Mouse (Mus musculus) adrenal gland, postnatal 25 days (tissue): Measurements from ENCODE around the gene Zfp536. TPM values are rescaled to one million over a fixed set of nuclear protein-coding genes. Genes with fewer than 3 reads are reported as not detected.

Experiments used
- DNase-seq: peaks from one replicate; pipeline ENCODE4 v3.0.0; 2021; ENCODE audit warnings: mixed read lengths
- total RNA-seq: library from RNA; stranded (reverse); gene quantifications from 2 replicates; pipeline ENCODE4 v1.2.3, GENCODE M21; 2021

Gene Zfp536
- total RNA-seq, 1 experiment from 2014 or later: 9.9 TPM

DNA sequence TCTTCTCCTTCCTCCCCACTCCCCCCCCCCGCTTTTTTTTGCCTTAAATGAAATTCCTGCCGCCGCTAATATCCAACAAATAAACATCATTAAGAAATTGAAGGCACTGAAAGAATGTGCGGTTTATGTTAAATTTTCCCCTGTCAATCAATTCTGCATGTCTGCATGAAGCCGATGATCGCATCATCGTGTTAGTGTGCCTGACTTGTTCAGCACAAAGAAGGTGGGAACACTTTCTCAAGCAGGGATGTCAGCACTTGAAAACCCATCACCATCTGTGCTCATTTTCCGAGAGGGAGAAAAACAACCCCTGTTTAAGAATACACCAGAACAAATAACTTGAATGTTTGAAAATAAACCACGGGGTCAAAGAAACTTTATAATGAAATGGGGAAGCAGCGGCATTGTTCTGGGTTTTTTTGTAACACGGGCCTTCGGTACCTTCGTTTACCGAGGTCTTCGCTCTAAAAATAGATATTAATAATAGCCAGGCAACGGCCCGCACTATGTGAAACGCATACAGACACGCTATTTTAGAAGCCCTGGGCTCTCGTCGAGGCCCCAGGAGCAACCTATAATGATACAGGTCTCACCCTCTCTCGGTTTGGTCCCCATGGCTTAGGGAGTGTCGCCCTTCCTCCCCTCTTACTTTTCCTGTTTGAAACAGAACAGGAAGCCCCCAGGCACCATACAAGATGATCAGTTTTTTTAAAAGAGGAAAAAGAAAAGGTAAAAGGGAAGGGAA lies 83.7 kb downstream of the Zfp536 start:
- DNase-seq: no peak

DNA sequence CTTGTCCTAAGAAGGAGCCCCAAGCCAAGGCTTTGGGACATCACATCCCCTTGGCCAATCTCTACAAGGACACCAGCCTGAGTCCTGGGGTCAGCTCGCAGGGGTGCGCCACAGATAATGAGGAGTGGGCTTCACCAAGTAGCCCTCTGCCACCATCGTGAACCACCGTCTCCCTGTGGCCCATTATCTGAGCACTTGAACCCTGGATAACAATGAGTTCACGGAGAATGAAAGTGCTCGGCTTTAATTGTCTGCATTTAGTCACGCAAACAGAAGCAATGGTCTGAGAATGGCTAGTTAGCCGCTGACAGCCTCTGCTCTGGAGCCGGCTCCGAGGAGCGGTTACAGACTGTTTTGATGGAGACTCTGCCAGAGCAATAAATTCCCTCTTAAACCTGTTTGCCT lies 84.3 kb downstream of the Zfp536 start:
- no peak for DNase-seq

DNA sequence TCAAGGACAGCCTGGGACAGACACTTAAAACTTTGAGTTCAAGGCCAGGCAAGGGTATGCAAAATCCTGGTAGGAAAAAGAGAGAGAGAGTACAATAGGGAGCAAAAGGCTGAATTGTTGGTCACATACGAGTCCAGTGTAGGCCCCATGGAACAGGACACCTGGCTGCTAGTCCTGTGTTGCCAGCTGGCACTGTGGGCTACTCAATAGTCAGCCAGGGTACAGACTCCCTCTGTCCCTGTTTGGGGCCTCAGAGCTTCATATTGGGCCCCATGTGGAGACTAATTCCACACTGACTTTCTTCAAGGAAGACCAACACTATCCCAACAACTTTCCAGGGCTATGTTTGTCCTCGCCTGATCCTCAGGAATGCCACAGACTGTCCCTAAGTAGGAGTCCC lies 87.1 kb downstream of the Zfp536 start:
- DNase-seq: no peak

DNA sequence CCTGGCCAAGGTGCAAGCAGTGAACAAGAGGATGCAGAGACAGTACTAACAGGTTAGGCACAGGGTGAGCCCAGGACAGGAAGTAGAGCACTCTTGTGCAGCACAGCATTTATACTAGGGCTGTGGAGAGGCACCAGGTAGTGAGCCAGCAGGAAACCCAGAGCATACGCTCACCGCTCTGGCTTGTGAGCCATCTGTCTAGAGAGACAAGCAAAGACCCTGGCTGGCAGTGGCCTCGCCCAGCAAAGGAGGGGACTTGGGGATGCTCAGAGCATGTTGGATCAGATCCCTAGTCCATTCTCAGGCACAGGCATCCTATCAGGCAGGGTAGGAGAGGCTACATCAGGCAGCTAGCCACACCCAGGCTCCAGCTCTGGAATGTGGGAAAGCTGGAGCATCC lies 88.2 kb downstream of the Zfp536 start:
- DNase-seq: no peak

DNA sequence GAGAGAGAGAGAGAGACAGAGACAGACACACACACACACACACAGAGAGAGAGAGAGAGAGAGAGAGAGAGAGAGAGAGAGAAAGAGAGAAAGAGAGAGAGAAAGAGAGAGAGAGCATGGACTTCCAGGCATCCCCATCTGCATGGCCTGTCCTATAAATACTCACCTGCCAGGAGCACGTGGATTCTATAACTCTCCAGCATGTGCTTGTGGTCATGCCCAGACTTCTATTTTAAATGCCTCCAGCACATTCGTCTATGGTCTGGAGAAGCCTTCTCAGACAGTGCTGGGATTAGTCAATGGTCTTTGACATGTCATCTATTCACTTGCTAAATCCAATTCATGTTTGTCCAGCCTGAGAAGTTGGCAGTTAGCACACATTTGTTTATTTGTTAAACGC lies 92.1 kb downstream of the Zfp536 start:
- DNase-seq: no peak

DNA sequence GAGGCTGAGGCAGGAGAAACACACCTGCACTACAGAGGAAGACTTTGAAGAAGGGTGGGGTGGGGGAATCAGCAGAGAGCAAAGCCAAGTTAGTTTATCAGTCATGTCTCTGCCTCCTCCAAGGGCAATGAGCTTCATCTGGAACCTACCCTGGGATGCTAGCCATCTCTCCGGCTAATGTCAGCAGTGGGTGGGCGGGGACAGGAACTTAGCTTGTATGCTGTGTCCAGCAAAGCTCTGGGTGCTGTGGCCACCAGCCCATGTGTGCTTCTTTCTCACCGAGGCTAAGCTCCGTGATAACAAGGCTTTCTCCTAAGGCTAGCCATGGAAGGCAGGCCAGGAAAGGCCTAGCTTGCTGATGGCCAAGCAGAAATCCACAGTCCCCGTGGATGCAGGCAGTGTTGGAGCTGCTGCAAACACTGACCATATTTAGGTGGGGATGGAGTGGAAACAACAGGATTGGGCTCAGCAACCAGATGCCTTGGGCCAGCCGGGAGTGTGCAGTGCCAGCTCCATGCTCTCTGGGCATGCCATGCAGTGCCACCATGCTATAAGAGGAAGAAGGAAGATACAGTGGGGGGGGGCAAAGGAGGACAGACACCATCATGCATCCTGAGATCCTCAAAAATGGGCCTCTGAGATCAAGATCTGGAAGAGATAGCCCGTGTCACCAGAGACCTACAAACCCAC lies 109.6 kb downstream of the Zfp536 start:
- no peak for DNase-seq

DNA sequence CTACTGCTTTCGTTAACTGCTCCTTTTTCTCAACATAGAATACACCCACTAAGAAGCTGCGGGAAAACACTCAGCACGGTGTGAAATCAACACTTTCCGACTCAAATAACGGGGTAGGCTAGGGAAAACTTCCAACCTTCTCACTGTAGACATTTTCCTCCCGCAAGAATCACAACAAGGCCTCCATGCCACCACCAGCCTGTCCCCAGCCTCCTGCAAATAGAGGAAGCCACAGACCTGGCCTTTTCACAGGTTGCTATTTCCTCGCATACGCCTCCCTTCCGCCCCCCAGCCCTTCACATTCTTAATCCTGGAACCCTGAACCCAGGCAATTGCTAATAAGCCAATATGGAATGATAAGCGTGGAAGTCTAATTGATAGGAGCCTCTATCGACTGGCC lies 124.8 kb downstream of the Zfp536 start:
- DNase-seq: no peak

DNA sequence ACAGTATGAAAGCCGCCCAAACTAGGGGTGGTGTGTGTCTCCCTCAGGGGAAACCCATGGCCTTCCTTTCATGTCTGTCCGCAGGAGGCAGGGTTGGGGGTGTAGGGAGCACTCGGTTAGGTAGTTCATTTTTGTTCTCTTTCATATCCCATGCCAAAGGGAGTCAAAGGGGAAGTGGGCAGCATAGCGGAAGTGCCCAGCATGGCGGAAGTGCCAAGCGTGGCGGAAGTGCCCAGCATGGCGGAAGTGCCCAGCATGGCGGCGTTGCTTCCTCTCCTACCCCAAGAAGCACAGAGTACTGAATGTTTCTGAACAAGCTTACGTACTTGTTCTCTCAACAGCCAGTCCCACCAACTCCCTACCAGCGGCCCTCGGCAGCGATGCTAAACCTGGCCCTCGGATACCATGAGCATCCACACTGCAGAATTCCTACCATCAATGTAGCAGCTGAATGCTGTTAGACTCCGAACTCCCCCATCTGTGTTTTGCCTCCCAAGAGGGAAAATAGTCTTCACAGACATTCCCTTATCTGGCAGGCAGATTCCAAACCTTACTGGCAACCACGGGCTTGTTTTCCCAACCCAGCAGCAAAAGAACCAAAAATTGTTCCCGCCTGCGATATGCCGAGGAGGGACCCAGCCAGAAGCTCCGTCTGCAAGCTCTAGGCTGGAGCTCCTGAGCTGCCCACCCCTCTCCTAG lies 125.4 kb downstream of the Zfp536 start:
- DNase-seq: no peak

DNA sequence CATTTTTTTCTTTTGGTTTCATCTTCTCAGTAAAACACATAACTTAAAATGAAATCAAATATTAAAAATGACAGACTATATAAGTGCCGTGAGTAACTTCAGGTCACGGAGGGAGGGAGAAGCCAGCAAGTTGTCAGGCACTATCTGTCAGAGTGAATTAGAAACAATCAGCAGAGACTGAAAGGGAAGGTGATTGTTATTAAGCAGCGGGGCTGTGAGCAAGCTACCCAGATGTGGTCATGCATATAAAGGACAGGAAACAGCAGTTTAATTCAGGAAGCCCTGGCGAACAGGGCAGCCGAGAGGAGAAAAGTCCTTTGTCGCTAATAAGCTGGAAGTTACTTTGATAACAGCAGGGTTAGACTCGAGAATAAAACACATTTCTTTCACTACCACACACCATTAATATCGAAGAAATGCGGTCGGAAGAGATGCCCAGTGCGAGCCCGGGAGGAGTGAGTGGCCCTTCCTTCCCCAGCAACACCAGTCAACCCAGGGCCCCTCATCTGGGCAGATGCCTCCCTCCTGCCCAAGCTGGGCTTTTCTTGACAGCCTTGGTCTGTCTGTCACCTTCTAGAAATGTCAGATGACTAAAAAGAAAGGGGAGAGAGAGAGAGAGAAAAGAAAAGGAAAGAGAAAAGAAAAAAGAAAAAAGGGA lies 133.6 kb downstream of the Zfp536 start:
- DNase-seq: no peak

DNA sequence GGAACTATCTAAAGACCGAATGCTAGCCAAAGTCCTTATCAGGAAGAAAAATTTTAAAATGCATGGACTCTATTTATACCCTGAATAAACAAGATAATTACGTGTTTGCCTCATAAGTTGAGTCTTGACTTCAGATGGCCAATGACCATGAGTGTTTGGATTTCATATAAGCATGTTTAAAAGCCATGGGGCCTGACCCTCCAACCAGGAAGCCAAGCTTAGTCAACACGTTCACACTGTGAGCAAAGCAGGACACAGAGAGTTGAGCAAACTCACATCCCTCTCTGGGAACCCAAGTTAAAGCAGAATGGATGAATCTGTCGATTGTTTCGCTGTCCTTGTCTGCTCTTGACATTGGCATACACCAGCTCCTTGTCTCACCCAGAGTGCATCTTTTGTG lies 138.6 kb downstream of the Zfp536 start:
- DNase-seq: no peak

DNA sequence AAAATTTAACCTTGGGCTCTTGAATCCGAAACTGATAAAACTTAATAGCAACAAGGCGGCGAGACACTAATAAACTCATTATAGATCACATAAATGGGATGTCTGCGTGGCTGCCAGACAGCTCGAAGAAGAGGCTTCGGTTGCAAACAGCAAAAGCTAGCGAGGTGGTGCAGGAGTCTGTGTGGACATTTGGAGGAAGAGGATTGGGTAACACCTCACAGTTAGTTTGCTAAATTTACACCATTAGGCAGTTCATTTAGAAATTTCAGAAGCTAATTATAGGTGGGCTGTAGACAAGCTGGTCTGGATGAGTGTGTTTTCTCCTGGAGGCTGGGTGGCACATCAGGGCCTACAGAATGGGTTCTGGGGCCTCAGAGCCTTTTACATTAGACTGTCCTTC lies 143.0 kb downstream of the Zfp536 start:
- no peak for DNase-seq

DNA sequence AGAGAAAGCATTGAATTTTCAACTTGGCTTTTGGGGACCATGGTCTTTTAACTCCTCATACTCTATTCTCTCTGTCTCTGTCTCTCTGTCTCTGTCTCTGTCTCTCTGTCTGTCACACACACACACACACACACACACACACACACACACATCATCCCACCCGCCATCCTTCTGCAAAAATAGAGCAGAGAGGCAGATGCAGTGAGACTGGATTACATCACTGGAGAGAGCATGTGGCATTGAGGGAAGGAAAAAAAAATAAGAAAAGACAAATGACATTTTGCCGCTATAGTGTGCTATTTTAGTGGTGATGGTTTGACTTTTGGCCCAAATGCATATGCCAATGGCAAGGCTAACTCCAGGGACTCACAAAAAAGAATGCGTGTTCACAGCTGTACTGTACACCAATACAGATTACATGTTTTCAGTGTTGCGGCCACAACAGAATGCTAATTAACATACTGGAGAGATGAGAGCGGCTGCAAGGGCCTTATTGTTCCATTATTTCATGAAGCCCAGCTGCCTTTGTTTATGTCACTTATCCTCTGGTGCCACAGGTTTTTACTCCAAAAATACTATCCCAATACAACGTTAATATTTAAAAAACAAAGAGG lies 145.4 kb downstream of the Zfp536 start:
- DNase-seq: no peak

DNA sequence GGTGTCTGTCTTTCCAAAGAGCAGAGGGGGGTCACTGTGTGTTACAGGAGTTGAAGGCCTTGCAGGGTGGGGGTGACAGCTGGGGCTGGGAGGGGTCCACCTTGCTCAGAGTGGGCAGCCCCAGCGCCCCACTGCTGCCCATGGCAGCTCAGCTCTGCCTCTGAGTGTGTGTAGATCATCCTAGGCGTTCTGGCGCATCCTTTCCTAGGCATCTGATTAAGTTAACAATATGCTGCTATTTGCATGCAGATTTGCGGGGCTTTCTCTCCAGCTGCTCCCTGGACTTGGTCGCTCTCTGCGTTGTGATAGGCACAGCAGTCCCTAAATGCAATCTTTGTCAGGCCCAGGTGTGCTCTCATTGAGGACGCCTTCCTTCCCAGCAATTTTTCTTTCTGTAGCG lies 147.7 kb downstream of the Zfp536 start:
- no peak for DNase-seq

DNA sequence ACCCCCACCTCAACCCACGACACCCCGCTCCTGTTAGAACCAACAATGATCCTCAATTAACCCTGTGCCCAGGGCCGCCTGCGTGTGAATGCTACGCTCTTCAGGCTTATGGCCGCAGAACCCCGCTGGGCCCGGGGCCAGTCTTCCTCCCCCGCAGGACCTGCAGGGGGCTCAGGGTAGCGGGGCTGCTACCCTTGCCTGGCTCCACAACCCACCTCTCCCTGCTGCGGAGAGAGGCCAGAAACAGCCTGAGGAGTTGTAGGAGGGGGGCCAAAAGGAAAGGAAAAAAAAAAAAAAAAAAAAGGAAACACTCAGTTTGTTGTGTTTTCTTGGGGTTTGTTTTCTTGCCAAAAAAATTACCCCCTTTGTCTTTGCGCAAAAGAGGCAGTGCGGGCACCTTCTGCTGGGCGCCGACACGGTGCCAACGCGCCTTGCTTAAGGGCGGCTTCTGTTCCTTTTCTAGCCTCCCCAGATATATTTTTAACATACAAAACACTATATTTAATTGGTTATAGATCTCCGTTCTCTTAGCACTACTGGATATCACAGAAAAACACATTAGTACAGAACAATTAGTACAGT lies 148.6 kb downstream of the Zfp536 start:
- DNase-seq: peak; percentile 19

DNA sequence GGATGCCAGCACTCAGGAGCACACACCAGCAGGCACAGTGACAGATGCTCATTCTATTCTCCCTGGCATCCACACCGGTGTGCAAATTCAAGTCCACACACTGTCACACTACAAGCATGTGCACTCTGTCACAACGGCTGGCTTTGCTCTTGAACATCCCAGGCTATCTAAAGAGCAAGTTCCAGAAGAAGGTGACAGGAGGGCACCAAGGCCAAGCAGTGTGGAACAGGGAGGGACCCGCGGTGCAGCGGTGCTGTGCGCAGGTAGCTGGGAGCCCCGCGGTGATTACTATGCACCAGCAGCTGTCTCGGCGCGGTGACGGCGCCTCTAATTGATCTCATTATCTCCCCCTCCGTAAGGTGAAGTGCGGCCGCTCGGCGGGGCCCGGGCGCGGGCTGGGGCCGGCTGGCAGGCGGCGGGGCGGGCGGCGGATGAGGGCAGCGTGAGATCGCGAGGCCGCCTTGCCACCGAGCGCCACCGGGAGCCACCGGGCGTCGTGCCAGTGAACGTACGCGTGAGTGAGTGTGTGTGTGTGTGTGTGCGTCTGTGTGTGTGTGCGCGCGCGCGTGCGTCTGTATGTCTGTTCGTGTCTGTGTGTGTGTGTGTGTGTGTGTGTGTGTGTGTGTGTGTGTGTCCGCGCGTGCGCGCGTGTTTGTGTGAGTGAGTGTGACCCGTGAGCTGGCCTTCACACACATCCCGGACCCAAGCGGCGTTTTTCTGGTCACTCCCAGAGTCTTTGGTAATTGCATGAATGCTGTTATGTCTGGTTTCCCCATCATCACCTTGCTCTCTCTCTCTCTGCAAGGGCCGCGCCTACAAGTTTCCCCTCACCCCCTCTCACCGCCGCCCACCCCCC lies 149.3 kb downstream of the Zfp536 start:
- peak; percentile 83 for DNase-seq

DNA sequence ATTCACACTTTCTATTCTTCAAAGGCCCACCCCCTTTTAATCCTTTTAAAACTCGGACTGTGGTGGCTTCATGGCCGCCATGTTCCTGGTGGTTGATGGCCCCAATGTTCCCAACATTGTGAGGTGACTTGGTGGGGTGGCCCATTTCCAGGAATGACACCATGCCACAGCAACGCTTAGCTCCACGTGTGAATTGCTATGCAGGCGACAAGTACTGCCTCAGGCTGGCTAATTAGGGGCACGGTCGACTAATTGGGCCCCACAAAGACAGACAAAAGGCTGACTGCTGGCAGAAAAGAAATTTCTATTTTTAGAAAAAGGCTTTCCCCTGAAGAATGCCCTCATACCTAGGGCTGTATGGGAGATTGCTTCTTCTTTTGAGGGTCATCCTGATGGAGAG lies 154.2 kb downstream of the Zfp536 start:
- DNase-seq: no peak

DNA sequence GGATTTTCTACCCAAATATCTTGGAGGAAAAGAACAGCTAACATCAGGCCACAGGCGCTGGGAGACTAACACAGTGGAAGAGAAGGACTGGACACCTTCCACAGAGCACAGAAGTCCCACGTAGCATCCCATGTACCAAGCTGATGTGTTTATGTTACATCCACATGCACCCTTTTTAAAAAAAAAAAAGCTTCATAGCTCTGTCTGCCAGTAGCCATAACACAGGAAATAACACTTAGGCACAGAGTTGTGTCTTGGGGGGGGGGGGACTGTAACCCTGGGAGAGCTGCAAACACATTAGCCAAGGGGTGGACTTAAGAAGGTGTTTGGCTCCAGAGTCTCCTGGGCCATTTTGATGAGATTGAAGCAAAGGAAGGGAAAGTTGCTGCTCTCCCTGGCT lies 155.6 kb downstream of the Zfp536 start:
- DNase-seq: no peak

DNA sequence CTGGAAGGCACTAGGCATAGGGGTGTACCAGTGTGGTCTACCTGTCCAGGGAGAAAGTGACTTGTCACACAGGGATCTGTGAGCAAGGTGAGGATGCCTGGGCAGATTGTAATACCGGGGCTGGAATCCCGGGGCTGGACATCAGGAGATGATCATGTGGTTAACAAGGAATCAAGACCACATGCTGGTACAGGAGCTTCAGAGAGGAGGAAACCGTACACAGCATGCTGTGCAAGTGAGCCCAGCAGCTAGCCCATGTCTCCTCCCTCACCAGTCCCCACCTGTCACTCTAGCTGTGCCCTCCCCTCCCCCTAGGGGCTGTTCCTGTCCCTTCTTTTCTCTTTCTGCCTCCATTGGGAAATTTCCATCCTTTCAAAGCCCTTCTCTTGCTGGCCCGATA lies 157.5 kb downstream of the Zfp536 start:
- DNase-seq: no peak

DNA sequence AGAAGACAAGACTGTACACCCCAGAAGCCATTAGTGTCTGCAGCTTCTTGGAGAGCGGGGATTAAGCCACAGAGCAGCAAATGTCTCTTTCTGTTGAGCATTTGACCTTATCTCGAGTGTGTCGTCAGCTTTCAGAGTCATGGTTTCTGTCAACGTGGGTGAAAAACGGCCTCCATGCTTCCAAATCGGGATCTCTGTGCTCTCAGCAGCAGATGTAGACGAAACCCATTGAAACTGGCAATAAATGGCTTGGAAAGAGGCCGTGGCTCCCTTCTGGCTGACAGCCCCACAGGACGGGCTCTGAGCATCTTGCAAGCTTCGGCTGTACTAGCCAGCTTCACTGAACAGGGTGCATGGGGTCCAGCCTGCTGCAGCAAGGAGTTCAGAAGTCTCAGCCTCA lies 159.1 kb downstream of the Zfp536 start:
- no peak for DNase-seq

DNA sequence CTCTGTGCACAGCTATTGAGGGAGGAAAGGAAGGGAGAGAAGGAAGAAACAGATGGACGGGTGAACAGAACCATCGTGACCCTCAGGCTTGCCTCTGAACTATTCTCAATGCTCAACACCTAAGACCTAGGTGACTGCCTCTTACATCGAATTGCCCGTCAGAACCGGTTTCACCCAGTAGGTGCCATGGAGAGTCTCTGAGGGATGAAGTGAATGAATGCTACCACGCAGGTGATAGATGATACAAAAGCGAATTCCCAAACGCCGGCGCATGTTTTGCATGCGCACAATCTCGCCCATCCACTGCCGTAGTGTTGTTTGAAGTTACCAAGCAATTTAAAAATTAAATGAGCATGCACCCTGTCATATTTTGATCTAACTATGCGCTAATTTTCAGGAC lies 164.9 kb downstream of the Zfp536 start:
- no peak for DNase-seq

DNA sequence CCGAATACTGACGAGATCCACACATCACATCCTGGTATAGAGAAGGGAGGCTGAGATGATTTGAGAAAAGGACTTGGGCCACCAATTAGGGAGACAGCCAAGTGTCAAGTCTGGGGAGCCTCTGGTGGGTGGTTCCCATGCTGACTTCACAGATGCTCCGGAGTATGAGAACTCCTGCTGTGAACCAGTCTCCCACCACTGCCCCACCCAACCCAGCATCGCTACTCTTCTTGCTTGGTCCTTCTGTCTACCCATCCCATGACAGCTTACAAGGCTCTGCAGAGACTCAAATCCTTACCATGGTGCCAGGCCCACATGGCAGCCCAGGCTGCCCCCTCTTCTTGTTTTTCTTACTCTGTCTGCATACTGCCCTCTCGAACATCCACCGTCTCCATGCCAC lies 165.5 kb downstream of the Zfp536 start:
- DNase-seq: no peak
